In genomic region chr11:116814076-116814883, GRCm38 (mm10) we compare ENCODE assay signal across 8 mouse cellular contexts. TPM values are rescaled to one million over a fixed set of nuclear protein-coding genes. Genes with fewer than 3 reads are reported as not detected.
DNase-seq lines count a peak whose midpoint lies in the region; ATAC-seq lines count a peak whose summit lies in the region.

No protein-coding gene starts in this region.

- peaks cover 59% of the 10 kb centered on the region for H3K4me1 ChIP-seq in embryonic facial prominence, embryonic 13.5 days
- H3K4me1 ChIP-seq in heart, embryonic 12.5 days (replicated peaks), result peaks cover 75% of the 10 kb centered on the region
- peaks cover 66% of the 10 kb centered on the region for H3K4me1 ChIP-seq in kidney, embryonic 15.5 days
- H3K4me1 ChIP-seq in stomach, embryonic 16.5 days (ENCODE audit: control insufficient read depth, insufficient read depth, low read length), result peaks cover 50% of the 10 kb centered on the region

- H3K4me3 ChIP-seq in embryonic facial prominence, embryonic 13.5 days, result no peak overlapping the region; the same call in 1 of the 2 replicates
- H3K4me3 ChIP-seq in heart, embryonic 12.5 days, result no peak overlapping the region
- H3K4me3 ChIP-seq in kidney, embryonic 15.5 days (replicated peaks), result no peak overlapping the region
- H3K4me3 ChIP-seq in stomach, embryonic 16.5 days (replicated peaks; ENCODE audit: low read length), result no peak overlapping the region

- H3K27me3 ChIP-seq in embryonic facial prominence, embryonic 13.5 days, result peaks cover 15% of the 10 kb centered on the region; the same call in 1 of the 2 replicates
- peaks cover 10% of the 10 kb centered on the region for H3K27me3 ChIP-seq in heart, embryonic 12.5 days (replicated peaks)
- peaks cover 4% of the 10 kb centered on the region; the same call in 1 of the 2 replicates for H3K27me3 ChIP-seq in kidney, embryonic 15.5 days
- no peaks in the 10 kb centered on the region for H3K27me3 ChIP-seq in stomach, embryonic 16.5 days (ENCODE audit: control insufficient read depth, insufficient read depth, low read length)

- peak overlapping the region; percentile 53 for H3K9ac ChIP-seq in embryonic facial prominence, embryonic 13.5 days
- peak overlapping the region; percentile 57 for H3K9ac ChIP-seq in heart, embryonic 12.5 days
- no peak overlapping the region for H3K9ac ChIP-seq in kidney, embryonic 15.5 days
- H3K9ac ChIP-seq in stomach, embryonic 16.5 days (ENCODE audit: low read length), result peak overlapping the region; percentile 43

- peak overlapping the region; percentile 94 for H3K27ac ChIP-seq in embryonic facial prominence, embryonic 13.5 days
- H3K27ac ChIP-seq in heart, embryonic 12.5 days (ENCODE audit: poor library complexity, severe bottlenecking), result peak overlapping the region; percentile 78
- H3K27ac ChIP-seq in kidney, embryonic 15.5 days, result peak overlapping the region; percentile 89
- H3K27ac ChIP-seq in stomach, embryonic 16.5 days (ENCODE audit: low read length), result peak overlapping the region; percentile 94

- H3K4me2 ChIP-seq in embryonic facial prominence, embryonic 13.5 days, result peak overlapping the region; percentile 45
- H3K4me2 ChIP-seq in heart, embryonic 12.5 days, result peak overlapping the region; percentile 30
- peak overlapping the region; percentile 24 for H3K4me2 ChIP-seq in kidney, embryonic 15.5 days
- peak overlapping the region; percentile 27 for H3K4me2 ChIP-seq in stomach, embryonic 16.5 days (ENCODE audit: low read depth, low read length)

- H3K36me3 ChIP-seq in embryonic facial prominence, embryonic 13.5 days, result no peaks in the 10 kb centered on the region
- no peaks in the 10 kb centered on the region; the same call in 1 of the 2 replicates for H3K36me3 ChIP-seq in heart, embryonic 12.5 days
- H3K36me3 ChIP-seq in kidney, embryonic 15.5 days, result no peaks in the 10 kb centered on the region
- no peaks in the 10 kb centered on the region for H3K36me3 ChIP-seq in stomach, embryonic 16.5 days (ENCODE audit: control insufficient read depth, insufficient read depth, low read length)

- DNase-seq in layer of hippocampus, postnatal 10 days (ENCODE audit: low spot score in 2 of 2), result peak; percentile 50 to 52
- DNase-seq in layer of hippocampus, adult 8-10 months (ENCODE audit: low spot score in 2 of 2), result no peak
- DNase-seq in lung, postnatal 4 days, result peak; percentile 82 to 93
- DNase-seq in layer of hippocampus, adult 9-10 months (ENCODE audit: low spot score), result no peak

- no peaks in the 10 kb centered on the region for H3K9me3 ChIP-seq in embryonic facial prominence, embryonic 13.5 days
- H3K9me3 ChIP-seq in heart, embryonic 12.5 days (replicated peaks), result no peaks in the 10 kb centered on the region
- no peaks in the 10 kb centered on the region for H3K9me3 ChIP-seq in kidney, embryonic 15.5 days (replicated peaks)
- H3K9me3 ChIP-seq in stomach, embryonic 16.5 days (replicated peaks; ENCODE audit: control insufficient read depth, low read length), result no peaks in the 10 kb centered on the region

- 0 out of 2 replicates have a peak, but pooled peaks have one; percentile 21 for ATAC-seq in embryonic facial prominence, embryonic 13.5 days (ENCODE audit: insufficient number of reproducible peaks, insufficient read depth, low FRiP score, low TSS enrichment, low read depth)
- ATAC-seq in heart, embryonic 12.5 days (ENCODE audit: insufficient number of reproducible peaks, low FRiP score), result peak; percentile 43; the same call in 1 of the 2 replicates
- peak; percentile 50 for ATAC-seq in kidney, embryonic 15.5 days (replicated peaks; ENCODE audit: low FRiP score)
- ATAC-seq in stomach, embryonic 16.5 days (ENCODE audit: insufficient read depth, low FRiP score), result peak; percentile 55

- WGBS in embryonic facial prominence, embryonic 13.5 days, result 10% methylated on average over 20 of the region's 20 CpGs
- WGBS in heart, embryonic 12.5 days, result 24% methylated on average over 20 of the region's 20 CpGs
- whole genome bisulfite sequencing in kidney, embryonic 15.5 days, result 16% methylated on average over 20 of the region's 20 CpGs
- WGBS in stomach, embryonic 16.5 days, result 23% methylated on average over 20 of the region's 20 CpGs

RNA-seq across cellular contexts. Expression of gene Mxra7, which starts 13.6 kb away (rescaled TPM):
- 10 to 100 TPM; 23.3 to 27.6 TPM for total RNA-seq in layer of hippocampus, postnatal 10 days (2021)
- total RNA-seq in layer of hippocampus, adult 8-10 months (2022), result 10 to 100 TPM; 18.6 to 22.1 (median 20.0) TPM
- 19.6 and 19.7 TPM in 2 replicates for polyA plus RNA-seq in embryonic facial prominence, embryonic 13.5 days (2015; fragmentation: Nextera tagmentation; extraction: Ambion mirVana)
- polyA plus RNA-seq in heart, embryonic 12.5 days (2016; fragmentation: Nextera tagmentation; extraction: Ambion mirVana), result 24.7 and 27.0 TPM in 2 replicates
- 16.7 and 20.8 TPM in 2 replicates for polyA plus RNA-seq in kidney, embryonic 15.5 days (2015; fragmentation: Nextera tagmentation; extraction: Ambion mirVana)
- 12.1 and 15.7 TPM in 2 replicates for polyA plus RNA-seq in stomach, embryonic 16.5 days (2015; fragmentation: Nextera tagmentation; extraction: Ambion mirVana)

RNA-seq across cellular contexts. Expression of gene Mettl23, which starts 28.8 kb away (rescaled TPM):
- 10 to 100 TPM; 32.5 to 33.7 TPM for total RNA-seq in layer of hippocampus, postnatal 10 days (2021)
- 10 to 100 TPM; 23.0 to 33.2 (median 28.8) TPM for total RNA-seq in layer of hippocampus, adult 8-10 months (2022)
- polyA plus RNA-seq in embryonic facial prominence, embryonic 13.5 days (2015; fragmentation: Nextera tagmentation; extraction: Ambion mirVana), result 78.6 and 84.4 TPM in 2 replicates
- 55.5 and 57.4 TPM in 2 replicates for polyA plus RNA-seq in heart, embryonic 12.5 days (2016; fragmentation: Nextera tagmentation; extraction: Ambion mirVana)
- 51.5 and 60.6 TPM in 2 replicates for polyA plus RNA-seq in kidney, embryonic 15.5 days (2015; fragmentation: Nextera tagmentation; extraction: Ambion mirVana)
- polyA plus RNA-seq in stomach, embryonic 16.5 days (2015; fragmentation: Nextera tagmentation; extraction: Ambion mirVana), result 51.9 and 58.9 TPM in 2 replicates

RNA-seq across cellular contexts. Expression of gene Jmjd6, which starts 29.0 kb away (rescaled TPM):
- 10 to 100 TPM; 30.4 to 31.4 TPM for total RNA-seq in layer of hippocampus, postnatal 10 days (2021)
- total RNA-seq in layer of hippocampus, adult 8-10 months (2022), result 10 to 100 TPM; 29.1 to 36.5 (median 32.4) TPM
- 73.4 and 77.7 TPM in 2 replicates for polyA plus RNA-seq in embryonic facial prominence, embryonic 13.5 days (2015; fragmentation: Nextera tagmentation; extraction: Ambion mirVana)
- polyA plus RNA-seq in heart, embryonic 12.5 days (2016; fragmentation: Nextera tagmentation; extraction: Ambion mirVana), result 76.9 and 77.8 TPM in 2 replicates
- 72.6 and 75.5 TPM in 2 replicates for polyA plus RNA-seq in kidney, embryonic 15.5 days (2015; fragmentation: Nextera tagmentation; extraction: Ambion mirVana)
- polyA plus RNA-seq in stomach, embryonic 16.5 days (2015; fragmentation: Nextera tagmentation; extraction: Ambion mirVana), result 68.8 and 69.1 TPM in 2 replicates

RNA-seq across cellular contexts. Expression of gene Mfsd11, which starts 38.0 kb away (rescaled TPM):
- total RNA-seq in layer of hippocampus, postnatal 10 days (2021), result 10 to 100 TPM; 42.6 to 43.3 TPM
- total RNA-seq in layer of hippocampus, adult 8-10 months (2022), result 10 to 100 TPM; 47.2 to 58.6 (median 51.2) TPM
- 42.6 and 45.6 TPM in 2 replicates for polyA plus RNA-seq in embryonic facial prominence, embryonic 13.5 days (2015; fragmentation: Nextera tagmentation; extraction: Ambion mirVana)
- 37.6 and 39.9 TPM in 2 replicates for polyA plus RNA-seq in heart, embryonic 12.5 days (2016; fragmentation: Nextera tagmentation; extraction: Ambion mirVana)
- polyA plus RNA-seq in kidney, embryonic 15.5 days (2015; fragmentation: Nextera tagmentation; extraction: Ambion mirVana), result 37.9 and 39.6 TPM in 2 replicates
- polyA plus RNA-seq in stomach, embryonic 16.5 days (2015; fragmentation: Nextera tagmentation; extraction: Ambion mirVana), result 33.3 and 43.7 TPM in 2 replicates

RNA-seq across cellular contexts. Expression of gene Srsf2, which starts 38.6 kb away (rescaled TPM):
- 100 to 1,000 TPM; 217 to 239 TPM for total RNA-seq in layer of hippocampus, postnatal 10 days (2021)
- total RNA-seq in layer of hippocampus, adult 8-10 months (2022), result 100 to 1,000 TPM; 177 to 189 (median 181) TPM
- 784 and 830 TPM in 2 replicates for polyA plus RNA-seq in embryonic facial prominence, embryonic 13.5 days (2015; fragmentation: Nextera tagmentation; extraction: Ambion mirVana)
- 605 and 640 TPM in 2 replicates for polyA plus RNA-seq in heart, embryonic 12.5 days (2016; fragmentation: Nextera tagmentation; extraction: Ambion mirVana)
- 810 and 860 TPM in 2 replicates for polyA plus RNA-seq in kidney, embryonic 15.5 days (2015; fragmentation: Nextera tagmentation; extraction: Ambion mirVana)
- polyA plus RNA-seq in stomach, embryonic 16.5 days (2015; fragmentation: Nextera tagmentation; extraction: Ambion mirVana), result 528 and 578 TPM in 2 replicates

Comparison
In these comparisons a context has a peak if more than half of its experiments do, and no peak if none do; other contexts are left out.
1. DNase-seq: peak in layer of hippocampus, postnatal 10 days (2 of 2) and lung, postnatal 4 days (2 of 2); none in layer of hippocampus, adult 8-10 months (0 of 2) and layer of hippocampus, adult 9-10 months (single experiment).
2. Peak in every context shown above with its lines, with median percentiles within 50 percentile points of each other: ATAC-seq, H3K27ac ChIP-seq and H3K4me2 ChIP-seq.